Mouse (Mus musculus) G1E (cell line): ENCODE data around the gene Nf2.

ENCODE experiments used
- CTCF ChIP-seq: IDR thresholded peaks from 2 replicates; pipeline ENCODE4 v1.5.1; 2012; ENCODE audit warnings: low read depth, low read length, inconsistent platforms, mixed read lengths
- TAL1 ChIP-seq: conservative IDR thresholded peaks from 2 replicates; pipeline ENCODE4 v1.6.1; 2012; ENCODE audit warnings: low read depth, low read length, inconsistent platforms, mixed read lengths

DNA sequence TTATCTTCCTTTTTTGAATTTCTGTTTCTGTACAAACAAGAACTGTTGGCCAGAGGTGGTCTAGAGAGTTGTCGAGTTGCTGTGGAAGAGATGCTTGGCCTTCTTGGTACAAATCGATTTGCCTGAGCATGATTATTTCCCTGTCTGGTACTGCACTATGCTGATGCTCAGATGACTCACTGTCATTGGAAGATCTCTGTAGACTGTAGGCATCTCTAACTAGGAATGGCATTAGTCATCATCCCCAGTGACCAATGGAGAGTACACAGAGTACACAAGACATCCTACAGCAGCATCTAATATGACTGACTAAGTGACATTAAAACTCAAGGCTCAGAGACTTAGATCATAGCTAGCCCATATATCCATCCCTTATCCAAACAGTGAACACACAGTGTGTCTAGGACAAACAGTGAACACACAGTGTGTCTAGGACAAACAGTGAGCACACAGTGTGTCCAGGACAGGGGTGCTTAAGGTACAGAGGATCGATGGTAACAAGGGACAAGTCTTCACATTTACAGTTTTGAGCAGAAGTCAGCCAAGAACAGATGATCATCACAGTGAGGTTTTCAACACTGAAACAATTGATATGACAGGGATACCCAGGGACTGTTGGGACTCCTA is 23.1 kb downstream of the Nf2 start:
- TF ChIP-seq TAL1 = no peak
- no peak for TF ChIP-seq CTCF
